Comparison of ENCODE assay signal across 20 mouse cellular contexts in genomic region chr9:120083158-120083894, GRCm38 (mm10). TPM values are rescaled to one million over a fixed set of nuclear protein-coding genes. Genes with fewer than 3 reads are reported as not detected.
A peak's percentile ranks its signal among the peaks of the same experiment; 100 is the strongest.
DNase-seq lines count a peak whose midpoint lies in the region; ATAC-seq lines count a peak whose summit lies in the region.
"Had no signal": no experiment of that assay in that cellular context is flagged by ENCODE, and none has a peak within 500 bp of the region (broad histone marks: within the 10 kb centered on the region; RNA-seq: fewer than 3 reads in every experiment).

No protein-coding gene starts in this region.

- peak; percentile 27 to 48; a peak in 3 of 4 replicates for ATAC-seq in hematopoietic stem cell, adult 5-6 weeks (replicated peaks in 1 of 2; ENCODE audit: insufficient read depth in 1 of 2, low FRiP score in 2 of 2, low TSS enrichment in 1 of 2, low read depth in 1 of 2, poor library complexity in 2 of 2, severe bottlenecking in 2 of 2)
- peak; percentile 88 for ATAC-seq in monocyte, adult 5-6 weeks (replicated peaks; ENCODE audit: insufficient number of reproducible peaks, low FRiP score, low TSS enrichment, poor library complexity, severe bottlenecking)
- ATAC-seq: forebrain, embryonic 15.5 days; hindbrain, embryonic 16.5 days; midbrain, embryonic 15.5 days had no signal

- intact Hi-C loops in left cerebral cortex, postnatal 14 days (cut with DNase I) = no loop called here

- DNase-seq in lung, postnatal 36 days = peak; percentile 45
- no peak for DNase-seq in lung, postnatal 14 days
- DNase-seq in MEL-GATA-1-ER (ENCODE audit: extremely low read depth, low read depth) = peak; percentile 53
- DNase-seq in left cerebral cortex, postnatal 14 days (ENCODE audit: low spot score in 2 of 2) = no peak
- no peak for DNase-seq in adrenal gland, adult 8-10 months
- DNase-seq: adrenal gland, postnatal 36 days; cerebellum, adult 9-11 months; gastrocnemius, postnatal 10 days; heart, adult 18-20 months; heart, postnatal 36 days; kidney, adult 11 months; kidney, postnatal 36 days; thymus, postnatal 4 days had no signal

RNA-seq across cellular contexts. Expression of gene Ccr8, which starts 8.6 kb away (rescaled TPM):
- 0.89 TPM in 1 of 2 replicates, not detected in the other for total RNA-seq in hematopoietic stem cell, adult 5-6 weeks (2017)
- 0.39 TPM in 1 of 3 replicates, not detected in the others for total RNA-seq in monocyte, adult 5-6 weeks (2017)
- not detected for total RNA-seq in left cerebral cortex, postnatal 14 days (2021)
- total RNA-seq in adrenal gland, adult 8-10 months (2022) = not detected
- total RNA-seq: adrenal gland, postnatal 36 days; heart, adult 18-20 months; heart, postnatal 36 days; layer of hippocampus, adult 8-10 months; left cerebral cortex, postnatal 25 days had no signal

RNA-seq across cellular contexts. Expression of gene Cx3cr1, which starts 13.6 kb away (rescaled TPM):
- total RNA-seq in hematopoietic stem cell, adult 5-6 weeks (2017) = 3.4 and 4.9 TPM in 2 replicates
- total RNA-seq in monocyte, adult 5-6 weeks (2017) = 220 to 263 TPM (median 252 TPM) in 3 replicates
- total RNA-seq in left cerebral cortex, postnatal 14 days (2021) = 10 to 100 TPM; 34.9 to 36.7 TPM
- 10 to 100 TPM in 2 of 4 experiments, 1 to 10 TPM in 2; 5.7 to 18.2 (median 12.4) TPM for total RNA-seq in adrenal gland, adult 8-10 months (2022)

RNA-seq across cellular contexts. Expression of gene Slc25a38, which starts 26.8 kb away (rescaled TPM):
- total RNA-seq in hematopoietic stem cell, adult 5-6 weeks (2017) = 15.3 and 20.5 TPM in 2 replicates
- total RNA-seq in monocyte, adult 5-6 weeks (2017) = 29.0 to 46.6 TPM (median 44.2 TPM) in 3 replicates
- total RNA-seq in left cerebral cortex, postnatal 14 days (2021) = 10 to 100 TPM; 24.2 to 27.0 TPM
- 10 to 100 TPM; 30.0 to 35.8 (median 30.9) TPM for total RNA-seq in adrenal gland, adult 8-10 months (2022)

RNA-seq across cellular contexts. Expression of gene Rpsa, which starts 44.2 kb away (rescaled TPM):
- 4,483 and 5,767 TPM in 2 replicates for total RNA-seq in hematopoietic stem cell, adult 5-6 weeks (2017)
- 2,389 to 2,734 TPM (median 2,564 TPM) in 3 replicates for total RNA-seq in monocyte, adult 5-6 weeks (2017)
- total RNA-seq in left cerebral cortex, postnatal 14 days (2021) = 100 to 1,000 TPM; 505 to 517 TPM
- 100 to 1,000 TPM; 670 to 850 (median 733) TPM for total RNA-seq in adrenal gland, adult 8-10 months (2022)

RNA-seq across cellular contexts. Expression of gene Xirp1, which starts 59.9 kb away (rescaled TPM):
- not detected in 2 replicates for total RNA-seq in hematopoietic stem cell, adult 5-6 weeks (2017)
- total RNA-seq in monocyte, adult 5-6 weeks (2017) = 0.76 to 2.0 TPM (median 1.7 TPM) in 3 replicates
- under 1 TPM; 0.08 to 0.09 TPM for total RNA-seq in left cerebral cortex, postnatal 14 days (2021)
- under 1 TPM; 0.06 to 0.16 (median 0.10) TPM for total RNA-seq in adrenal gland, adult 8-10 months (2022)

Comparison
In these comparisons a context has a peak if more than half of its experiments do, and no peak if none do; other contexts are left out.
1. DNase-seq: peak in lung, postnatal 36 days (single experiment) and MEL-GATA-1-ER (single experiment); none in lung, postnatal 14 days (single experiment), left cerebral cortex, postnatal 14 days (0 of 2) and adrenal gland, adult 8-10 months (single experiment).